Mouse (Mus musculus): ENCODE data around the gene Rnf13.
"Not testable (repeated sequence)": the region's sequence is repeated elsewhere in the genome, so short reads cannot be mapped to it uniquely, and the experiment has no call there.

The Rnf13 gene

DNA sequence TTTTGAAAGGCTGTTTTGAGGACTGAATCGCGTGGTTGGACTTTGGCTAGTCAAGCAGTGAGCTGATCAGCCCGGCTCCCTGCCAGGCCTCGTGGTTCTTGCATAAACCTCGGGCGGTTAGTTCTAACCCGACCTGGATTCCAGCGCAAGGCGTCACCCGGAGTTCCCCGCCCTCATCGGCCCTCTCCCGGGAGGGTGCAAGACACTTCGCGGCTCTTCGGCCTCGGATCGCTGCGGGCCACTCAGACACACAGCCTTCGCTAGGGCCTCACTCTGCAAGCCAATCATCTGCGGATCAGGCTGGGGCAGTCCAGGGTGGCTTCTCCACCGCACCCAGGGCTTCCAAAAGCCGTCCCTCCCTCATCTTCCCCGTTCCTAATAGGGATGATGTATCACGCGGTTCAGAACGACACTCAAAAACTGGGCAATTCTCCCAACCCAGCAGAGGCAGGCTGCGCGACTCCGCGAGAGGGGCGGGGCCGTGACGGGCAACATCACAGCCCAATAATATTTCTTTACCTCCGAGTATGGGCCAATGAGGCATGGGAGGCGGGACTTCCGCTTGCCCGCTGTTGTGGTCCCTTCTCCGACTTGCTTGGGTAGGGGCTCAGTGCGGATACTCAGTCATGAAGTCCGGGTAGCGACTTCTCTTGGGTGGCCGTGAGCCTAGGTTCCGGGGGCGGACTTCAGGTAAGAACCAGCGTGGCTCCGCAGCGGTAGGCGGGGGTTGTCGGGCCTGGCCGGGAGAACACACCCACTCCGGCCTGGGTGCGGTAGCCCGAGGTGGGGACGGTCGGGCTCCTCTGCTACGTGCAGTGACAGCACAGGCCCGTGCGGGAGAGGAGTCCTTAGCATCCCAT, at the start of gene Rnf13:
TSS of gene Rnf13 (plus strand) at position 552 of the 860 bp plus-strand sequence.
- ATAC-seq (ENCODE audit: low TSS enrichment): peak; percentile 97

DNA sequence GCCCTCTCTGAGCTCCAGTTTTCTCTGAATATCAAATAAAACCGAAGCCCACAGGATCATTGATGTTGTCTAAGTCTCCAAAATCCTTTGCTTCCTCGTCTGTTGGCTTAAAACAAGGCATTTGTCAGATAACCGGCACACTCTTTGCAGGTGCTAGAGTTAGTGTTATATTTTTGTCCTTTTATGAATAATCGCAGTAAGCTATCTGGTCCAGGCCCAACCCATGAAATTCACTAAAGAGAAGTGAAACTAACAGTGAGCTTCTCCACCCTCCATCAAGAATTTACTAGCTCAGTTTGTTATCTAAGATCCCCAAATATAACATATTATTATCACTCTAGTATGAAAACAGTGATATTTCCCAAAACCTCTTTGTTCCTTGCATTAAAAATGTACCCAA, 44.1 kb upstream of the Rnf13 start:
- ATAC-seq (ENCODE audit: low TSS enrichment): no peak

- peak; percentile 79 for ATAC-seq (ENCODE audit: low TSS enrichment)
Observed at GRCm38 (mm10) chr3:57692719-57693118, 43.1 kb upstream of the Rnf13 start, which contains the start of gene Ankub1. Ankub1 (minus strand) TSS chr3:57692799.

- no peak for ATAC-seq (ENCODE audit: low TSS enrichment)
Observed at GRCm38 (mm10) chr3:57696249-57696648, 39.6 kb upstream of the Rnf13 start.

DNA sequence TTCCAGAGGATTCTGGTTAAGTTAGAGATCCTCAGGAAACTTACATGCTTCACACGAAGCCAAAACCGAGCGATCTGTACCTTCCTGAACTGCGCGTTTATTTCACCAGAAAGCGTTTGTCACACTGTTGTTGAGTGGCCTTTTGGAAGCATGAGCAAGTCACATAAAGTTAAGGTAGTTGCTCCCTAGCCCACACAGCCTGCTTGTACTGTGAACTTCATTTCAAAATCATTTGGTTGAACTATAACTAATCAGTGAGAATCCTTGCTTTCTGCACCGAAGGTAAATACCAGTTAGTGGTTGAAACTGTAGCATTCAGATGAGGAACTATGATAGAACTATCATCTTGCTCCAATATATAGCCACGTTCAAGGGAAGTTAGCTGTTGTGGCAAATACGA, 39.1 kb upstream of the Rnf13 start:
- no peak for ATAC-seq (ENCODE audit: low TSS enrichment)

GRCm38 (mm10) chr3:57714151-57714550, 21.7 kb upstream of the Rnf13 start:
- ATAC-seq (ENCODE audit: low TSS enrichment): no peak

GRCm38 (mm10) chr3:57732206-57732915, 3.5 kb upstream of the Rnf13 start:
- ATAC-seq (ENCODE audit: low TSS enrichment): no peak

DNA sequence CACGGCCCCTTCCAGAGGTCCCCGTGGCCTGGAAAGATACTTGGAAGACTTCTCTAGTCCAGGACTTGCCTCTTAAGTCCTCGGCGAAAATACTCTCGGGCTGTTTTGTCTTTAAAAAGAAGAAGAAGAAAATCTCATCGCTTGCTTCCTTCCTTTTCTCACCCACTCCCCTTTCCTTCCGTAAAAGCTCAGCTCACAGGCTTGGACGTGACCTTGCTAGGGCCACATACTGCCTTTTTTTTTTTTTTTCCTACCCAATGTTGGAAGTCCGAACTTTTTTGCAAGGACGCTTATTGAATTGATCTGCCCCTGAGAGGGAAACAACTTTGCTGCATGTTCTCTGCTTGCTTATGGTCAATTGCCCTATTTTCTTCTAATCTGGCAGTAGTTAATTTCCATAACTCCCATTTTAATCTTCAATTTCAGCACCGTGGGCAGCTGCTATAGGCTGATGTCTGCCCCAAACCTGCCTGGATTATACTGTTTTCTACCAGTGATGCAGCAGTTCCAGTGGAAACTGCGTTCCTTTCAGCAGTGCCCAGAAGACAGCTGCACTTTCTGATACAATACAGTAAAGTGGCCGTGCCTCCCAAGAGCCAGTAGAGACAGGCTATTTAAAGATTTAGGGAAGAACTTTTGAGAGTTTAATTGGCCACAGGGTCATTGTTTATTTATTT, 695 bp downstream of the Rnf13 start:
- ATAC-seq (ENCODE audit: low TSS enrichment): no peak

DNA sequence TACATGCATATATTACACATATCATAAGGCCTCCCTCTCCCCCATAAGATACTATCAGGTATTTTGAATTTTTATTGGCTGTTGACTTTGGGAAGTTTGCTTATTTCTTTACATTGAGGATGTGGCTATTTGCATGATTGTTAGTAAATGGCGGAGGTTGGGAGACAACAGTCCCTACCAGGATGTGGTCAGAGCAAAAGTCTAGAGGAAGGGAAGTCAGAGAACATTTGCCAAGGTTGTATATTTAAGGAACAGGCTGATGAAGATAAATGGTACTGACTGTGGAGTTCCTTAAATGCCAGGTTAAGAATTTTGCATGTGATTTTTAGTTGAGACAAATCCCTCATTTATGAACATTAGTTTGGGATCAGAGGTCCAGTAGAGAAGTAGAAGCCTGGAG, 4.0 kb downstream of the Rnf13 start:
- no peak for ATAC-seq (ENCODE audit: low TSS enrichment)

- ATAC-seq (ENCODE audit: low TSS enrichment): no peak
Observed at GRCm38 (mm10) chr3:57748576-57749267, 12.9 kb downstream of the Rnf13 start.

GRCm38 (mm10) chr3:57776915-57777314, 41.1 kb downstream of the Rnf13 start:
- peak; percentile 88 for ATAC-seq (ENCODE audit: low TSS enrichment)

- peak; percentile 77 for ATAC-seq (ENCODE audit: low TSS enrichment)
Observed at GRCm38 (mm10) chr3:57788472-57788871, 52.6 kb downstream of the Rnf13 start.

DNA sequence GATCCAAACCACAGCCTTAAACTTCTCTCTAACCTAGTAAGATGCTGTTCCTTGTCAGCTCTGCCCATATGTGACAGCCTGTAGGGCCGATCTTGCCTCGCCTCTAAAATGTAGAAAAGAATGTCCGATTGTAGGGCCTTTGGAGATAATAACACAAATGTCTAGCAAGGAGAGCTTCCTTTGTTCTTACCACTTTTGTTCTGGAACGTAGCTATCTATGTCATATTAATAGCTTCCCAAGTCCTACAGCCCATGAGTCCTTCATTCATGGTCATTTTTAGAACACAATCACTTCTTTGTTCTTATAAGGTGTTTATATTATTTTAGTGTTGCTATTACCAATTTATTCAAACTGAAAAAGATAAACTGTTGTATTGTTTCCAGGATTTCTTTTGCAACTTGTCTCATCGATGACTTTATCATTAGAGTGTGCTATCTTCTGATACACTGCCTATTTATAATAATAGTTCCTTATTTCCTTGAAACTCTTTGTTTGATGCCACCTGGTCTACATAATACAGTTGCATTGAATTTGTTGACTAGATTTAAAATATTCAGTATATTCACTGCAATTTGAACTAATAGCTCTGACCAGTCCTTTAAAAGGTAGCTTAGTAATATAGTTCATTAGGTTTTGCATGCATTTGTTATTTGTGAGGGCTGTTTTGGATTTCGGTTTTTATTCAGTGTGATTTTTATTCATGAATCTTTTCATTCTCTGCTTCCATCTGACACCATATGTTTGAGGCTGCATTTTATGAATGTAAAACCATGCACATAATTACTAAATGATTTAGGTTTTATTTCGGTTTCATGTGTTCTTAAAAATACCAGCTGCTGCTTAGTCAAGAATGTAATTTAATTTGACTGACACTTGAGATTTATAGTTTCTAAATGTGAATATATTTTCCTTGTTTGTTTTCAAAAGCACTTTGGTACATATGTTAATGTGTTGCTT, 53.4 kb downstream of the Rnf13 start:
- ATAC-seq (ENCODE audit: low TSS enrichment): 0 out of 2 replicates have a peak, but pooled peaks have one; percentile 38

DNA sequence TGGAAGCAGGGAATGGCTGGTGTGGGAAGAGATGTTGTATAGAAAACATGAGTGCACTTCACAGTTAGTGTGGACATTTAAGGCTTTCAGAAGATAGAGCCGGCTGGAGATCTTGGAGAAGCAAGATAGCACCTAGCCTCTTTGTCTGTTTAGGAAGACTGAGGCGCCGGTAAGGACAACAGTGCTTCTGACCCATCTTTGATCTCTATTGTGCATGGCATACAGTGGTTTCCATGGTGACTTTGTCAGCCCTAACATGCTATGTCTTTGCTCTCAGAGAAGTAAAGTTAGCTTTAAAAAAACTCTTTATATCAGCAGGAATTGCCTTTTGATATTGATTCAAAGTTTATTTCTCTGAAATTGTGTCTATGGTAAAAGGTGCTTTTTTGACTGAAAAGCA, 55.2 kb downstream of the Rnf13 start:
- ATAC-seq (ENCODE audit: low TSS enrichment): no peak

DNA sequence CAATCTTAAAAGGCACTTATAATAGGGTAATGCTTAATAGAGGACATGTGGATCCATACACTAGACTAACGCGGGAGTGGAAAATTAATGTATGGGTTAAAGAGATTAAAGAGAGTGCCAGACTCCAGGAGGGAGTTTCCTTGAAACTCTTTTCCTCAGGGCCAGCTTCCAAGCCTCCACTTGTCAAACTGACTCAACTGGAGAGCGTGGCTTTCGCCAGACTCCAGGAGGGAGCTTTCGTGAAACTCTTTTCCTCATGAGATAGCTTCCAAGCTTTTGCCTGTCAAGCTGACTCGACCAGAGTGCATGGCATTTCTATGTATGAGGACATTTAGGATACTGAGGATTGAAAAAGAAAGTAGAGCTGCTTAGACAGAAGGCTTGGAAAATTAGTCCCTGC, 59.2 kb downstream of the Rnf13 start:
- ATAC-seq (ENCODE audit: low TSS enrichment): not testable (repeated sequence)

- ATAC-seq (ENCODE audit: low TSS enrichment): peak; percentile 96
Observed at GRCm38 (mm10) chr3:57815447-57815846, 79.6 kb downstream of the Rnf13 start.

DNA sequence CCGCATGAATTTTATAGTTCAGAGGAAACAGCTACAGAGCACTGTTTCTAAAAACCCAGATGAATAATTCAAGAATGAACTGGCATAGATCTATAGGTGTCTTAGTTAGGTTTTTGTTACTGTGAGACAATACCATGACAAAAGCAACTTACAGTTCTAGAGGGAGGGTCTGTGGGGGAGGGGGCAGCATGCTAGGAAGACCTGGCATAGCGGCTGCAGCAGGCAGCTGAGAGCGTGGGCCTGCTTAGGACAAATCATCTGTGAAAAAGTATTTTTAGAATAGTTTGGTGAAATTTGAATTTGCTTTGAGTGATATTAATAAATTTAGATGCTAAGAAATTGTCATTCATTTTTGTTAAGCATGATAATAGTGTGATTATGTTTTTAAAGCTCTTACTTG, 90.0 kb downstream of the Rnf13 start:
- peak; percentile 43 for ATAC-seq (ENCODE audit: low TSS enrichment)

GRCm38 (mm10) chr3:57833585-57833984, 97.7 kb downstream of the Rnf13 start:
- no peak for ATAC-seq (ENCODE audit: low TSS enrichment)

DNA sequence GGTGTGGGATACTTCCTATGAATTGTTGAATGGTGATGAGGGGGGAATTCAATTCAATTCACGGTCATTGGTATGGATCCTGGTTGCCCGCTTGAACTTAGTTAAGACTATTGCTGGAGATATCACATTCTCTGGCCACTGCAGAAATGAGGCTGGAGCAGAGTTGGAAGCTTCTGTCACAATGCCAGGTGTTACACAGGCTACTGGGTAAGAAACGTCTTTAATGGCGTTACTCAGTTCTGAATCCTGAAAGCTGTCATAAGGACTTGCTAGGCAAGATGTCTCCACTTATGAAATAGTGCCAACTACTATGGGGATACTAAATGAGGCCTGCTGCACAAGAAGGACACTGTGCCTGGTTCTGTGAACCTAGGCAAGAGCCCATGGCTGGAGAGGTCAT, 101.0 kb downstream of the Rnf13 start:
- no peak for ATAC-seq (ENCODE audit: low TSS enrichment)

DNA sequence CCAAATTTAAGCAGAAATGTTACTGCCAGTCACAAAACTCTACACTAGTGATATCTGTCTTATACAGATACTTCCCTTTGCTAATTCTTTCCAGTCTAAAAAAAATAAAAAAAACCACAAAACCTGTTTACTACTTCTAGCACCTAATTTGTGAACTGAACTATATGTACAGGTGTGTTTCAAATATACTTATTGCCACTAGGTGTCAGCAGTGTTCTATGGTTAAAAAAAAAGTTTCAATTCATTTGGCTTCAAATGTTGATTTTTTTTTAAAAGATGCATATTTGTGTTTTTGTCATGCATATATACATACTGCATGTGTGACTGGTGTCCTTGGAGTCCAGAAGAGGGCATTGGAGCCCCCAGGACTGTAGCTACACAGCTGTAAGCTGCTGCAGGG, 107.9 kb downstream of the Rnf13 start:
- no peak for ATAC-seq (ENCODE audit: low TSS enrichment)
